Mouse (Mus musculus) erythroblast, embryonic 14.5 days (primary cell): ENCODE results near the gene Sntb2.

ENCODE experiments used
- GATA1 ChIP-seq: IDR thresholded peaks from 2 replicates; pipeline ENCODE4 v1.6.1; 2012; ENCODE audit warnings: low read length, inconsistent platforms, mixed read lengths
- TAL1 ChIP-seq: IDR thresholded peaks from 3 replicates; pipeline ENCODE4 v1.6.1; 2012; ENCODE audit warnings: low read length, inconsistent platforms, mixed read lengths

- no peak for TF ChIP-seq TAL1
- no peak for TF ChIP-seq GATA1
Observed at GRCm38 (mm10) chr8:106948678-106949243, 13.2 kb downstream of the Sntb2 start.
